Mouse (Mus musculus) urinary bladder, postnatal 14 days (tissue): ENCODE results near the gene Eno1.
"Not testable (repeated sequence)": the region's sequence is repeated elsewhere in the genome, so short reads cannot be mapped to it uniquely, and the experiment has no call there.

ENCODE experiments used
- DNase-seq: peaks from one replicate; pipeline ENCODE4 v3.0.0; 2021; ENCODE audit warnings: low spot score

Eno1 gene

GRCm38 (mm10) chr4:150249731-150250270 lies 13.3 kb downstream of the Eno1 start:
- DNase-seq, result no peak

- DNase-seq, result no peak
These were observed 14.3 kb downstream of the Eno1 start for GRCm38 (mm10) chr4:150250549-150251422.

GRCm38 (mm10) chr4:150254416-150254815 lies 17.9 kb downstream of the Eno1 start:
- no peak for DNase-seq

- no peak for DNase-seq
These were observed 18.7 kb downstream of the Eno1 start for GRCm38 (mm10) chr4:150255181-150255580.

- DNase-seq, result peak; percentile 92
These were observed 21.0 kb downstream of the Eno1 start for GRCm38 (mm10) chr4:150257252-150258204.

GRCm38 (mm10) chr4:150258388-150258787 lies 21.9 kb downstream of the Eno1 start:
- no peak for DNase-seq

- DNase-seq, result no peak
These were observed 23.1 kb downstream of the Eno1 start for GRCm38 (mm10) chr4:150259577-150259976.

- DNase-seq, result no peak
These were observed 23.6 kb downstream of the Eno1 start for GRCm38 (mm10) chr4:150260111-150260510.

GRCm38 (mm10) chr4:150260745-150261144 lies 24.2 kb downstream of the Eno1 start:
- no peak for DNase-seq

- DNase-seq, result no peak
These were observed 25.8 kb downstream of the Eno1 start for GRCm38 (mm10) chr4:150262301-150262700.

- no peak for DNase-seq
These were observed 28.4 kb downstream of the Eno1 start for GRCm38 (mm10) chr4:150264903-150265302.

GRCm38 (mm10) chr4:150265471-150265870 lies 28.9 kb downstream of the Eno1 start:
- no peak for DNase-seq

- no peak for DNase-seq
These were observed 30.2 kb downstream of the Eno1 start for GRCm38 (mm10) chr4:150266655-150267223.

- DNase-seq, result no peak
These were observed 32.4 kb downstream of the Eno1 start for GRCm38 (mm10) chr4:150268674-150269653.

GRCm38 (mm10) chr4:150269679-150270078 lies 33.2 kb downstream of the Eno1 start:
- no peak for DNase-seq

GRCm38 (mm10) chr4:150270718-150271117 lies 34.2 kb downstream of the Eno1 start:
- not testable (repeated sequence) for DNase-seq

GRCm38 (mm10) chr4:150272725-150273124 lies 36.2 kb downstream of the Eno1 start:
- DNase-seq, result peak; percentile 50

GRCm38 (mm10) chr4:150275531-150275930 lies 39.0 kb downstream of the Eno1 start:
- DNase-seq, result no peak

- not testable (repeated sequence) for DNase-seq
These were observed 42.8 kb downstream of the Eno1 start for GRCm38 (mm10) chr4:150279336-150279735.

GRCm38 (mm10) chr4:150280002-150280401 lies 43.5 kb downstream of the Eno1 start:
- no peak for DNase-seq

- DNase-seq, result no peak
These were observed 43.9 kb downstream of the Eno1 start for GRCm38 (mm10) chr4:150280459-150280858.
